Mouse (Mus musculus): ENCODE measurements around the gene Pfkfb4. TPM values are rescaled to one million over a fixed set of nuclear protein-coding genes. Genes with fewer than 3 reads are reported as not detected.

The Pfkfb4 gene
- polyA plus RNA-seq, 1 experiment from 2014 or later: 27.9 TPM

DNA sequence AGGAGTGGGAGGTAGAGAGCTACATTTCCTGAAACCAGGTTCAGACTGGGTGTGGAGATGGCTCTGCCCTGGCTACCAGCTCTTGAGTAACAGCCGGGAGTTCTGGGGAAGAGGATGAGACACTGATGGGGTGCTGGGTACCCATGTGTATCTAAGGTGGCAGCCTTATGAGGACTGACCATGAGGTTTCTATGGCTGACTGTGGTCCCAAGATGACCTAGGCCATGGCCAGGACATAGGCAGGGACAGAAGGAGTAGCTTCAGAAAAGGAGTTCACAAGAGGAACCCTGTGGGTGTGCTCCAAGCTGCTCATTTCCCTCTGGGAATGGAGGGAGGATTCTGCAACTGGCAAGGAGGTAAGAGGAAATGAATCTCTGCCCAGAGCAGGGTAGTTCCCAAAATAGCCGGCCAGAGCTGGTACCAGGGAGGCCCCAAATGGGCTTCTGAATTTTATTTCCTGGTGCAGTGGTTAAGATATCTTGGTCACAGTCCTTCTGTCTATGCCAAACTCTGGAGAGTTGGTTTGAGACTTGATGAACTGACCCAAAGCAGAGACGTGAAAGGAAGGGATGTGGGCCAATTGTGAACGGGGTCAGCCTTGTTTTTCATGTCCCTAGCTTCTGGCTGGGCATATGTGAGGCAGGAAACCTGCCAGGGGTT is 1.6 kb upstream of the Pfkfb4 start:
- no peak overlapping the region for H3K4me3 ChIP-seq (ENCODE audit: low read depth, low read length)
- H3K4me1 ChIP-seq (ENCODE audit: control insufficient read depth, insufficient read depth, low read length): peaks cover 4% of the 10 kb centered on the region; the same call in 1 of the 2 replicates
- ATAC-seq (ENCODE audit: low read depth): no peak
- WGBS: 91% methylated on average over 4 of the region's 4 CpGs
- H3K36me3 ChIP-seq (ENCODE audit: control insufficient read depth, insufficient read depth, low read length): no peaks in the 10 kb centered on the region
- no peak overlapping the region for H3K27ac ChIP-seq (ENCODE audit: low read depth, low read length)
- H3K27me3 ChIP-seq (ENCODE audit: control insufficient read depth, insufficient read depth, low read length): no peaks in the 10 kb centered on the region
- no peak overlapping the region for H3K4me2 ChIP-seq (ENCODE audit: low read depth, low read length)
- H3K9me3 ChIP-seq (ENCODE audit: control insufficient read depth, low read length): no peaks in the 10 kb centered on the region
- no peak overlapping the region for H3K9ac ChIP-seq (replicated peaks; ENCODE audit: low read depth, low read length)

DNA sequence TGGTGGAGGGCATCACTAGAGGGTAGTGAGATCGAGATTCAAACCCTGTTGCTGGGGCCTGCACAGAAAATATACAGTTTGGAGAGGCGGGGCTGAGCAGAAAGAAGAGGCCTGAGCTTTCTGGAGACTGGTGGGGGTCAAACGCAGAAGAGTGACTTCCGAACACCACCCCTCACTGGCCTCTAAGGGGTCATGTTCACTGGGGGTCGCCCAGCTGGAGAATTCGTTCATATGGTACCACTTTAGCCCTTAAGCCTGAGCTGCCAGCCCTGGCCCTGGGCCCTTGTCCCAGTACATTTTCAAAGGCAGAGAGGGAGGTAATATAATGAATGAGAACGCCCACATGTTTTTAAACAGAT is 1.1 kb upstream of the Pfkfb4 start:
- WGBS: 82% methylated on average over 7 of the region's 7 CpGs
- no peak overlapping the region for H3K27ac ChIP-seq (ENCODE audit: low read depth, low read length)
- H3K36me3 ChIP-seq (ENCODE audit: control insufficient read depth, insufficient read depth, low read length): no peaks in the 10 kb centered on the region
- H3K9ac ChIP-seq (replicated peaks; ENCODE audit: low read depth, low read length): no peak overlapping the region
- H3K4me3 ChIP-seq (ENCODE audit: low read depth, low read length): no peak overlapping the region
- no peaks in the 10 kb centered on the region for H3K9me3 ChIP-seq (ENCODE audit: control insufficient read depth, low read length)
- peaks cover 4% of the 10 kb centered on the region; the same call in 1 of the 2 replicates for H3K4me1 ChIP-seq (ENCODE audit: control insufficient read depth, insufficient read depth, low read length)
- H3K4me2 ChIP-seq (ENCODE audit: low read depth, low read length): no peak overlapping the region
- H3K27me3 ChIP-seq (ENCODE audit: control insufficient read depth, insufficient read depth, low read length): no peaks in the 10 kb centered on the region
- no peak for ATAC-seq (ENCODE audit: low read depth)

DNA sequence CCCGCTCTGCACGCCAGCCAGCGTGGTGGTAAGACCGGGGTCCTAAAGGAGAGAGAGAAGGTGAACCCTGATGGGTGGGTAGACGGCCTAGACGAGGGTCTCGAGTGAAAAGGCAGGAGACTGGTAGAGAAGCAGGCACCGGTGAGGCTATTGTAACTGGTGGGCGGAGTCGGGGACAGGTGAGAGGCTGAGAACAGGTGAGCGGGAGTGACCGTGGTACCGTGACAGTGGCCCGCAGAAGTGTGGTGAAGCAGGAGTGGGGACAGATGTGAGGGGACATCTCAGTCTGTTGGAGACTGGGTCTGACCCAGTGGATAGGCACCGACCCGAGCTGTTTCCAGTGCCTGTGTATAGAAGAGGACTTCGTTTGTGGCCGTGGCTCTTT is 499 bp downstream of the Pfkfb4 start:
- WGBS: 11% methylated on average over 18 of the region's 18 CpGs
- H3K36me3 ChIP-seq (ENCODE audit: control insufficient read depth, insufficient read depth, low read length): no peaks in the 10 kb centered on the region
- ATAC-seq (ENCODE audit: low read depth): peak; percentile 54

DNA sequence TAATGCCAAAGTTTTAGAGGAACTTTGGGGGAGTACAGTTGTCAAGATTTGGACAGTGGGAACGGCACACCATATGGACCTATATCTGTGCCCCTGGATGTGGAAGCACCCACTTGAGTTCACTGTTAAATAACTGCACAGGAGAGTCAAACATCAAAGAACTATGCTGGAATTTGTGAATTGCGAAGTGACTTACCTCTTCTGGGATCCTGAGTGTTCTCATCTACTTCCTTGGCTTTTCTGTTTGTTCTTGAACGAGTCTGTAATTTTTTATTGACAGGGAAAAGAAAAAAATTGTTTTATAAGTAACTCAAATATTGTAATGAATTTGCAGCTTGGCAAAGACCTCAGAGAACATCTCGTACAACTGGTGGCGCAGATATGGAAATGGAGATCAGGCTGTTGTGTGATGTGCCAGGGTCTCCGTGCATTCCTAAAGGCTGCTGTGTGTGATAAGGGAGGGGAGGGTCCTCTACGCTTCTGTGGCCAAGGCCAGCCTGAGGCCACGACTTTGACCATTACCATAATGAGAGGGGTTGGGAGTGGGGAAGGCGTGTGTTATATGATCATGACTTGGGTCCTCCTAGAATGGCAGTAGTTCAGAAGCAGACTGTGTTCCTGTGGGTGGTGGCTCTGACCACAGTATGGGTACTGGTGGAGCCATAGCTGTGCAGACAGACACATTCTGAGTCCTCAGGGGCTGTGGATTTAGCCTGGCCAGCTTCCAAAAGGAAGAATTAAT is 1.2 kb downstream of the Pfkfb4 start:
- H3K36me3 ChIP-seq (ENCODE audit: control insufficient read depth, insufficient read depth, low read length): no peaks in the 10 kb centered on the region
- 88% methylated on average over 9 of the region's 9 CpGs for WGBS
- no peak overlapping the region for H3K9ac ChIP-seq (replicated peaks; ENCODE audit: low read depth, low read length)
- H3K4me2 ChIP-seq (ENCODE audit: low read depth, low read length): peak overlapping the region; percentile 75
- H3K4me3 ChIP-seq (ENCODE audit: low read depth, low read length): peak overlapping the region; percentile 55
- H3K27me3 ChIP-seq (ENCODE audit: control insufficient read depth, insufficient read depth, low read length): no peaks in the 10 kb centered on the region
- H3K27ac ChIP-seq (ENCODE audit: low read depth, low read length): no peak overlapping the region
- ATAC-seq (ENCODE audit: low read depth): no peak
- peaks cover 4% of the 10 kb centered on the region; the same call in 1 of the 2 replicates for H3K4me1 ChIP-seq (ENCODE audit: control insufficient read depth, insufficient read depth, low read length)
- no peaks in the 10 kb centered on the region for H3K9me3 ChIP-seq (ENCODE audit: control insufficient read depth, low read length)

More for the DNA sequence above, 499 bp downstream of the Pfkfb4 start:
- no peaks in the 10 kb centered on the region for H3K9me3 ChIP-seq (ENCODE audit: control insufficient read depth, low read length)
- H3K4me2 ChIP-seq (ENCODE audit: low read depth, low read length): peak overlapping the region; percentile 75
- peak overlapping the region; percentile 55 for H3K4me3 ChIP-seq (ENCODE audit: low read depth, low read length)
- H3K27me3 ChIP-seq (ENCODE audit: control insufficient read depth, insufficient read depth, low read length): no peaks in the 10 kb centered on the region
- H3K27ac ChIP-seq (ENCODE audit: low read depth, low read length): peak overlapping the region; percentile 60; the same call in 1 of the 2 replicates
- H3K4me1 ChIP-seq (ENCODE audit: control insufficient read depth, insufficient read depth, low read length): peaks cover 4% of the 10 kb centered on the region; the same call in 1 of the 2 replicates
- peak overlapping the region; percentile 70 for H3K9ac ChIP-seq (replicated peaks; ENCODE audit: low read depth, low read length)

DNA sequence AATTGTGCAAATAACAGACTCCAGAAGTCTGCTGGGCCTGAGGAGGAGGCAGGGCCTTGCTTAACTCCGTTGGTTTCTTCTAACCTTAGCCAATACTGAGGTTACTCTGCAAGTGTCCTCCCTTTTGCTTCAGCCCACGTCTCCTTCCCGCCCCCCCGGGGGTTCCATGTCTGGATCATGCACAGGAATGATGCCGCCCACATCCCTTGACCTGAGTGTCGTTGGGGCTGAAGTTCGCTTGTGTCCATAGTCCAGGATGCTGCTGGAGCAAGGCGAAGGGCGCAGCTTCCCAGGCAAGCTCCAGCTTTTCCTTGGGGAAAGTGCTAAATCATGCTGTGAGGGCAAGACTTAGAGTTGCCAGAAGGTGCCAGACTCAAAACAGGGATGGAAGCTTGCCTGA is 4.8 kb downstream of the Pfkfb4 start:
- Histone ChIP-seq H3K27me3 (ENCODE audit: control insufficient read depth, insufficient read depth, low read length) (no peaks in the 10 kb centered on the region), H3K9me3 (ENCODE audit: control insufficient read depth, low read length) (no peaks in the 10 kb centered on the region), H3K4me3 (ENCODE audit: low read depth, low read length) (no peak overlapping the region), H3K27ac (ENCODE audit: low read depth, low read length) (no peak overlapping the region), H3K4me2 (ENCODE audit: low read depth, low read length) (no peak overlapping the region), H3K4me1 (ENCODE audit: control insufficient read depth, insufficient read depth, low read length) (peaks cover 4% of the 10 kb centered on the region; the same call in 1 of the 2 replicates), H3K9ac (replicated peaks; ENCODE audit: low read depth, low read length) (no peak overlapping the region), H3K36me3 (ENCODE audit: control insufficient read depth, insufficient read depth, low read length) (no peaks in the 10 kb centered on the region)
- WGBS: 81% methylated on average over 9 of the region's 9 CpGs
- ATAC-seq (ENCODE audit: low read depth): no peak

DNA sequence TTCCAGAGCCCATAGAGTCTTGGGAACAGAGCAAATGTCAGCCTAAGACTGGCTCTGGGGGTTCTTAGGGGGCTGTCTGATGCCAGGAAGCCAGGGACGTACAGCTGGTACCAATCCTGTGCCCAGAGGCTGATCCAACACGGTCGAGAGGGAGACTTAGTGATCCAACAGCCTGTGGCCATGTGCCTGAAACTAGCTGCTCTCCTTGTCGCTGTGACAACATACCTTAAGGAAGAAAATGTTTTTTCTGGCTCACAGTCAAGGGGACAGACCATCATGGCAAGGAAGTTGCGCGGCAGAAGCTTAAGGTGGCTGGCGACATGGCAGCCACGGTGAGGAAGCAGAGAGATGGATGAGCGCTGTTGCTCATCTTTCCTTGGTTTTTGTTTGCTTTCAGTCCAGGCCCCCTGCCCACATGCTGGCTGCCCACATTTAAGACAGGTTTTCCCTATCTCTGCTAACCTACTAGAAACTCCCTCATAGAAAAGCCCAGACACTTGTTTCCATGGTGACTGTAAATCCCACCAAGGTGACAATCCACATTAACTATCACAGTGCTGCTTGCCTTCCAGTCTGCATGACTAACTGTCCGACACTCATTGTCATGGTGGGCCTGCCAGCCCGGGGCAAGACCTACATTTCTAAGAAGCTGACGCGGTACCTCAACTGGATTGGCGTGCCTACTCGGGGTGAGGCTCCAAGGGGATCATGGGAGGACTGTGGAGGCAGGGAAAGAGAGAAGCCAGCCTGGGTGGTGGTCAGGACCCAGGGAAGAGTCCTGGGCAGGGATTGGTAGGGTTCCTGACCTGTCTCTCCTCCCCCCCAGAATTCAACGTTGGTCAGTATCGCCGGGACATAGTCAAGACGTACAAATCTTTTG is 6.9 kb downstream of the Pfkfb4 start:
- H3K27me3 ChIP-seq (ENCODE audit: control insufficient read depth, insufficient read depth, low read length): no peaks in the 10 kb centered on the region
- H3K9me3 ChIP-seq (ENCODE audit: control insufficient read depth, low read length): no peaks in the 10 kb centered on the region
- no peaks in the 10 kb centered on the region for H3K36me3 ChIP-seq (ENCODE audit: control insufficient read depth, insufficient read depth, low read length)
- no peaks in the 10 kb centered on the region; the same call in 1 of the 2 replicates for H3K4me1 ChIP-seq (ENCODE audit: control insufficient read depth, insufficient read depth, low read length)
- no peak overlapping the region for H3K4me2 ChIP-seq (ENCODE audit: low read depth, low read length)
- no peak for ATAC-seq (ENCODE audit: low read depth)
- no peak overlapping the region for H3K27ac ChIP-seq (ENCODE audit: low read depth, low read length)
- 87% methylated on average over 19 of the region's 19 CpGs for WGBS
- no peak overlapping the region for H3K9ac ChIP-seq (replicated peaks; ENCODE audit: low read depth, low read length)
- H3K4me3 ChIP-seq (ENCODE audit: low read depth, low read length): no peak overlapping the region

DNA sequence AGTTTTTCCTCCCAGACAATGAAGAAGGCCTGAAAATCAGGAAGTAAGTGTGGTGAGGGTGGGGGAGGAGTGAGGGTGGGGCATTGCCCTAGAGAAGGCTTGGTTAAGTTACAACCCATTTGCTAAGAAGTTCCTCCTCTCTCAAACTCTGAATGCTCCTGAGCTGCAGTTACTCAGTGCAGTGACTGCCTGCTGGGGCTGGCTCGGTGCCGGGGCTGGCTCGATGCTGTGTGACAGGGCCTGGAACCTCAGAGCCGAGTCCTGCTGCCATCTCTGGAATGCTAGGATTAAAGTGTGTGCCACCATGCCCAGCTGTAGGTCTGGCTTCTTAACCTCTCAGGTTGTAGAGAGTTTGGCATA is 7.6 kb downstream of the Pfkfb4 start:
- no peak for ATAC-seq (ENCODE audit: low read depth)
- Histone ChIP-seq H3K9me3 (ENCODE audit: control insufficient read depth, low read length) (no peaks in the 10 kb centered on the region), H3K9ac (replicated peaks; ENCODE audit: low read depth, low read length) (no peak overlapping the region), H3K36me3 (ENCODE audit: control insufficient read depth, insufficient read depth, low read length) (no peaks in the 10 kb centered on the region), H3K4me3 (ENCODE audit: low read depth, low read length) (no peak overlapping the region), H3K27me3 (ENCODE audit: control insufficient read depth, insufficient read depth, low read length) (no peaks in the 10 kb centered on the region), H3K4me1 (ENCODE audit: control insufficient read depth, insufficient read depth, low read length) (no peaks in the 10 kb centered on the region; the same call in 1 of the 2 replicates), H3K27ac (ENCODE audit: low read depth, low read length) (no peak overlapping the region), H3K4me2 (ENCODE audit: low read depth, low read length) (no peak overlapping the region)
- WGBS: 92% methylated on average over 4 of the region's 4 CpGs

DNA sequence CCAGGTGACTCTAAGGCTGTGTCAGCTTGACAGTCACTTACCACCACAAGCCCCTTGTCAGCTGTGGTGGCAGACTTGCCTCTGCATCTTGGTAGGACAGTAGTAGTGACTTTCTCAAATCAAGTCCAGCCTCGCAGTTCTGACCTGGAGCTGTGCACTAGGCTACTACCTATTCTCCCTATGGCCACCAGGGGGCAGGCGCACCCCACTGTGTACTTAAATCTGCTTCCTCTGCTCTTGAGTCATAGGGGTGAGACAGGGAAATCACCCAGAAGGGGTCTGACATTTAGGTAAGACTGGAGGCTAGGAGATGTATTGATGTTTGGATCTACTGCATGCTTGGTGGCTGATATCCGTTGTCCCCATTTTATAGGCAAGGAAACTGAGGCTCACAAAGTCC is 9.1 kb downstream of the Pfkfb4 start:
- Histone ChIP-seq H3K27me3 (ENCODE audit: control insufficient read depth, insufficient read depth, low read length) (no peaks in the 10 kb centered on the region), H3K9ac (replicated peaks; ENCODE audit: low read depth, low read length) (no peak overlapping the region), H3K4me3 (ENCODE audit: low read depth, low read length) (no peak overlapping the region), H3K9me3 (ENCODE audit: control insufficient read depth, low read length) (no peaks in the 10 kb centered on the region), H3K4me1 (ENCODE audit: control insufficient read depth, insufficient read depth, low read length) (no peaks in the 10 kb centered on the region; the same call in 1 of the 2 replicates), H3K36me3 (ENCODE audit: control insufficient read depth, insufficient read depth, low read length) (no peaks in the 10 kb centered on the region), H3K4me2 (ENCODE audit: low read depth, low read length) (no peak overlapping the region), H3K27ac (ENCODE audit: low read depth, low read length) (no peak overlapping the region)
- peak; percentile 74; the same call in 1 of the 2 replicates for ATAC-seq (ENCODE audit: low read depth)
- WGBS: 12% methylated on average over 3 of the region's 3 CpGs

Data from neural tube, embryonic 14.5 days (tissue).